Mouse (Mus musculus): ENCODE results near the gene Fam151a.
"Not testable (repeated sequence)": the region's sequence is repeated elsewhere in the genome, so short reads cannot be mapped to it uniquely, and the experiment has no call there.

Fam151a gene

DNA sequence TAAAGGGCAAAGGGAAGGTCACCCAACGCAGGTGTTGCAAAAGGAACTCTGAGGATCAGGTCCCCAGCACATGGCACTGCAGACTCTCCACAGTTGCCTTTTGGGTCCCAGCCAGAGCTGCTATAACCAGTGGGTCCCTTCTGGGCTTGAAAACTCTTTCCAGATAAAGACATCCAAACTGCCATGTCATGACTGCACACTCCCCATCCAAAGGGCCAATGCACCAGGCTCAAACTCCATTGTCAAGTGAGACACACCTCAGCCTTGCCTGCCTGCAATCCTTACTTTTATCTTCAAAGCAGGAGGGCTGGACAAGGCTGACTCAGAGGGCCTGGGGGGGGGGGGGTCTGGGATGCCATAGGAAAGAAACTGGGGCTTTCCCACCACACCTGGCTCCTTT, 57.2 kb downstream of the Fam151a start:
- peaks cover 22% of the 10 kb centered on the region for H3K4me1 ChIP-seq (replicated peaks; ENCODE audit: low read depth, low read length)
- no peaks in the 10 kb centered on the region for H3K36me3 ChIP-seq (ENCODE audit: insufficient read depth, low read length)
- no peak for TF ChIP-seq NANOG (IDR thresholded peaks at IDR 0.05; ENCODE audit: borderline replicate concordance, low read length)
- TF ChIP-seq POU5F1 (IDR thresholded peaks at IDR 0.05; ENCODE audit: borderline replicate concordance, low read length): no peak
- no peak for TF ChIP-seq CTCF (conservative IDR thresholded peaks at IDR 0.05; ENCODE audit: low read length)
- H3K4me3 ChIP-seq (replicated peaks; ENCODE audit: low read length): no peak overlapping the region
- no peaks in the 10 kb centered on the region for H3K9me3 ChIP-seq (ENCODE audit: low read length)
- peaks cover 11% of the 10 kb centered on the region for H3K27me3 ChIP-seq (ENCODE audit: insufficient read depth, low read length)

DNA sequence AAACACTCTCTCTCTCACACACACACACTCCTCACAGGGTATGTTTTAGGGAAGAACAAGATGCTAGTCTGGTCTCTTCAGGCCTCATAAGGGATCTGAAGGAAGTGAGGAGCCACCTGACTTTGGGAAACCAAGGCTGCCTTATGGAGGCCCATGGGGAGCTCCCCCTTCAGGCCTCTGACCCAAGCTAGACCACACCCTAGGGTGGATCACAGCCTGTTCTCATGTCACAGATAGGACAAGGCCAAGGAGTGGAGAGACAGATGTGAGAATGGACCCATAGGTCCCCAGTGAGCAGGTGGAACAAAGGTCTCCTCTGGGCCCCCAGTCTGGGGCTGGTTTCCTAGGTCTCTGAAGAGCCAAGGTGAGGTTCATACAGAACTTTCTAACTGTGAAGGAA, 58.6 kb downstream of the Fam151a start:
- Histone ChIP-seq H3K4me1 (replicated peaks; ENCODE audit: low read depth, low read length) (peaks cover 22% of the 10 kb centered on the region), H3K4me3 (replicated peaks; ENCODE audit: low read length) (no peak overlapping the region), H3K9me3 (ENCODE audit: low read length) (no peaks in the 10 kb centered on the region), H3K36me3 (ENCODE audit: insufficient read depth, low read length) (no peaks in the 10 kb centered on the region), H3K27me3 (ENCODE audit: insufficient read depth, low read length) (peaks cover 11% of the 10 kb centered on the region)
- TF ChIP-seq POU5F1 (IDR thresholded peaks at IDR 0.05; ENCODE audit: borderline replicate concordance, low read length): no peak
- TF ChIP-seq CTCF (conservative IDR thresholded peaks at IDR 0.05; ENCODE audit: low read length): no peak
- TF ChIP-seq NANOG (IDR thresholded peaks at IDR 0.05; ENCODE audit: borderline replicate concordance, low read length): no peak

DNA sequence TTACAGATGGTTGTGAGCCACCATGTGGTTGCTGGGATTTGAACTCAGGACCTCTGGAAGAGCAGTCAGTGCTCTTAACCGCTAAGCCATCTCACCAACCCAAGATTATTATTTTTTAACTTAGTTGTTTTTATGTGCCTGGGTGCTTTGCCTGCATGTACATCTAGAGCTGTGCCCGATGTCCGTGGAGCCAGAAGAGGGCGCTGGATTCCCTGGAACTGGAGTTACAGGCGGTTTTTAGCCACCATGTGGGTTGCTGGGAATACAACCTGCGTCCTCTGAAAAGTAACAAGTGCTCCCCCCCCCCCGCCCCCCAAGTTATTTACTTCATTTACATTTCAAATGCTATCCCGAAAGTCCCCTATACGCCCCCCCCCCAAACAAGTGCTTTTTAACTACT, 60.1 kb downstream of the Fam151a start:
- not testable (repeated sequence) for H3K27me3 ChIP-seq (ENCODE audit: insufficient read depth, low read length); H3K9me3 ChIP-seq (ENCODE audit: low read length); H3K4me3 ChIP-seq (replicated peaks; ENCODE audit: low read length); H3K36me3 ChIP-seq (ENCODE audit: insufficient read depth, low read length)
- H3K4me1 ChIP-seq (replicated peaks; ENCODE audit: low read depth, low read length): peaks cover 15% of the 10 kb centered on the region

DNA sequence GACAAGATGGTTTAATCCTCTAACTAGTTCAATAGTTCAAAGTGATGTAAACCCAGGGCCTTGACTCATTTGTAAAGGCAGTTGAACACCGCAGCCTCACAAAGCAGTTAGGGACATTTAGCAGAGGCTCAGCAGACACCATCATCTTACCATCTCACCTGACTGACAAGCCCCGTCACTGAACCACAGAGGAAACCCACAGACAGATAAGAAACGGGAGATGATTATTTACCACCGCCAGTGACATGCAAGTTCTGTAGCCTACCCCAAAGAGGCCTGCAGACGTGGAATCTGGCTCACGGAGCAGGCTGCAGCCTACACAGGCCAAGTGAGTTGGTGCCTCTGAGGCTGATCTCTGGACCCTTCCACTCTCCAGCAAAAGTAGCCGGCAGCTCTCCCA, 60.6 kb downstream of the Fam151a start:
- no peaks in the 10 kb centered on the region for H3K9me3 ChIP-seq (ENCODE audit: low read length)
- no peaks in the 10 kb centered on the region for H3K36me3 ChIP-seq (ENCODE audit: insufficient read depth, low read length)
- H3K27me3 ChIP-seq (ENCODE audit: insufficient read depth, low read length): peaks cover 9% of the 10 kb centered on the region
- TF ChIP-seq POU5F1 (IDR thresholded peaks at IDR 0.05; ENCODE audit: borderline replicate concordance, low read length): no peak
- no peak for TF ChIP-seq NANOG (IDR thresholded peaks at IDR 0.05; ENCODE audit: borderline replicate concordance, low read length)
- TF ChIP-seq CTCF (conservative IDR thresholded peaks at IDR 0.05; ENCODE audit: low read length): no peak
- H3K4me1 ChIP-seq (replicated peaks; ENCODE audit: low read depth, low read length): peaks cover 18% of the 10 kb centered on the region
- H3K4me3 ChIP-seq (replicated peaks; ENCODE audit: low read length): no peak overlapping the region

DNA sequence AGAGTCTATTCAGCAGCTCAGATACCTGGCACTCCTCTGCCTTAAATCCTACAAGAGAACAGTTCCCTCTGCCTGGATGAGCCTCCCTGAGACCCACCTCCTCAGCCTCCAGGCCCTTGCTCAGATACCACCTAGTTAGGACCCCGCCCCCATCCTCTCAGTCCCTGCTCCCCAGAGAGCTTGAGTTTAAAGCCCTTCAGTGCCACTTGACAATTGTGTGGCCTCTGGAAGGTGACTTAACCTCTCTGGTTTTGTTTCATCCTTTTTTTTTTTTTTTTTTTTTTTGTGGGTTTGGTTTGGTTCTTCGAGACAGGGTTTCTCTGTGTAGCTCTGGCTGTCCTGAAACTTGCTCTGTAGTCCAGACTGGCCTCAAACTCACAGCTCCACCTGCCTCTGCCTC, 61.6 kb downstream of the Fam151a start:
- TF ChIP-seq NANOG (IDR thresholded peaks at IDR 0.05; ENCODE audit: borderline replicate concordance, low read length): no peak
- TF ChIP-seq CTCF (conservative IDR thresholded peaks at IDR 0.05; ENCODE audit: low read length): no peak
- no peak for TF ChIP-seq POU5F1 (IDR thresholded peaks at IDR 0.05; ENCODE audit: borderline replicate concordance, low read length)
- Histone ChIP-seq H3K4me3 (replicated peaks; ENCODE audit: low read length) (no peak overlapping the region), H3K27me3 (ENCODE audit: insufficient read depth, low read length) (peaks cover 3% of the 10 kb centered on the region; the same call in 1 of the 2 replicates), H3K4me1 (replicated peaks; ENCODE audit: low read depth, low read length) (peaks cover 29% of the 10 kb centered on the region), H3K9me3 (ENCODE audit: low read length) (no peaks in the 10 kb centered on the region), H3K36me3 (ENCODE audit: insufficient read depth, low read length) (no peaks in the 10 kb centered on the region)
